Mouse (Mus musculus) common myeloid progenitor, adult 5-6 weeks (primary cell): ENCODE results near the gene Spc24. TPM values are rescaled to one million over a fixed set of nuclear protein-coding genes. Genes with fewer than 3 reads are reported as not detected.
"Not testable (repeated sequence)": the region's sequence is repeated elsewhere in the genome, so short reads cannot be mapped to it uniquely, and the experiment has no call there.

Source experiments
- ATAC-seq: replicated peaks from 2 replicates; pipeline ENCODE4 v1.8.0; 2016; ENCODE audit warnings: low read depth, mild to moderate bottlenecking, moderate TSS enrichment, inconsistent platforms; ENCODE audit not compliant: poor library complexity, severe bottlenecking
- total RNA-seq: library from RNA; stranded (forward); fragments of 200-1000, 187-1606 nt; gene quantifications from 2 replicates; pipeline ENCODE4 v1.2.3, GENCODE M21; 2017

Gene Spc24
- total RNA-seq, 1 experiment from 2014 or later, result 120 TPM

- ATAC-seq, result not testable (repeated sequence)
These were observed 26.2 kb upstream of the Spc24 start for GRCm38 (mm10) chr9:21786309-21786708.

- no peak for ATAC-seq
These were observed 24.6 kb upstream of the Spc24 start for GRCm38 (mm10) chr9:21784517-21785307.

- ATAC-seq, result peak; percentile 50; the same call in 1 of the 2 replicates
These were observed 21.8 kb upstream of the Spc24 start for GRCm38 (mm10) chr9:21781657-21782468.

DNA sequence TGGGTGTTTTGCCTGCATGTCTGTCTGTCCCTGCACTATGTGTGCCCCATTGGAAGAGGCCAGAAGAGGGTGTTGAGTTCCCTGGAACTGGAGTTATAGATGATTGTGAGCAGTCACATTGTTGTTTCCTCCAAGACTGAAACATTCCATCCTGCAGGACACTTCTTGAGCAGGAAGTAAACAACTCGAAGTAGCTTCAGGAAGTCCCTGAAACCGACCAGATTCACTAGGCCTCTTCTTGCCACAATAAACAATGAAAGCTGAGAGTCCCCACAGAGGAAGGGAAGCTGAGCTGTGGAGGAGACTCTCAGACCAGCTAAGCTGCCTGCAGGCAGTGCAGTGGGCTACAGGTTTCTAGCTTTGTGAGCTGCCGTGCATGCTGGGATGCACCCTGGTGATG is 17.6 kb upstream of the Spc24 start:
- ATAC-seq, result no peak

GRCm38 (mm10) chr9:21774353-21774752 is 14.2 kb upstream of the Spc24 start:
- ATAC-seq, result no peak

- ATAC-seq, result not testable (repeated sequence)
These were observed 13.3 kb upstream of the Spc24 start for GRCm38 (mm10) chr9:21773396-21773795.

GRCm38 (mm10) chr9:21769558-21770183 is 9.6 kb upstream of the Spc24 start:
- ATAC-seq, result no peak

- no peak for ATAC-seq
These were observed 8.7 kb upstream of the Spc24 start for GRCm38 (mm10) chr9:21768511-21769411.

DNA sequence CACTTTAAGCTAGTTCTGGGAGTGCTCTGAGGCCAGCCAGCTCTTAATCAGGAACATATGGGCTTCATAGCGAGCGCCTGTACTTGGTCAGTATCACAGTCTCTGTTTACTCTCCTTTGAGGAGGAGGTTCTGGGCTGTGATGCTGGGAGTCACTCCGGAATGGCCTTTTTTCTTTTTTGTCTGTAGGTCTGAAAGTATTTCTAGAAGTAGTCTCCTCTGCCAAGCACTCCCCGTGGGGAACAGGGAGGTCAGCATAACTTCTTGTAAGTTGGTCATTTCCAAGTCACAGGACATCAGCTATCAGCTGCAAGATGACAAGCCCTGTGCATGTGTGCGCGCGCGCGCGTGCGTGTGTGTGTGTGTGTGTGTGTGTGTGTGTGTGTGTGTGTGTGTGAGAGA is 7.8 kb upstream of the Spc24 start:
- ATAC-seq, result no peak

DNA sequence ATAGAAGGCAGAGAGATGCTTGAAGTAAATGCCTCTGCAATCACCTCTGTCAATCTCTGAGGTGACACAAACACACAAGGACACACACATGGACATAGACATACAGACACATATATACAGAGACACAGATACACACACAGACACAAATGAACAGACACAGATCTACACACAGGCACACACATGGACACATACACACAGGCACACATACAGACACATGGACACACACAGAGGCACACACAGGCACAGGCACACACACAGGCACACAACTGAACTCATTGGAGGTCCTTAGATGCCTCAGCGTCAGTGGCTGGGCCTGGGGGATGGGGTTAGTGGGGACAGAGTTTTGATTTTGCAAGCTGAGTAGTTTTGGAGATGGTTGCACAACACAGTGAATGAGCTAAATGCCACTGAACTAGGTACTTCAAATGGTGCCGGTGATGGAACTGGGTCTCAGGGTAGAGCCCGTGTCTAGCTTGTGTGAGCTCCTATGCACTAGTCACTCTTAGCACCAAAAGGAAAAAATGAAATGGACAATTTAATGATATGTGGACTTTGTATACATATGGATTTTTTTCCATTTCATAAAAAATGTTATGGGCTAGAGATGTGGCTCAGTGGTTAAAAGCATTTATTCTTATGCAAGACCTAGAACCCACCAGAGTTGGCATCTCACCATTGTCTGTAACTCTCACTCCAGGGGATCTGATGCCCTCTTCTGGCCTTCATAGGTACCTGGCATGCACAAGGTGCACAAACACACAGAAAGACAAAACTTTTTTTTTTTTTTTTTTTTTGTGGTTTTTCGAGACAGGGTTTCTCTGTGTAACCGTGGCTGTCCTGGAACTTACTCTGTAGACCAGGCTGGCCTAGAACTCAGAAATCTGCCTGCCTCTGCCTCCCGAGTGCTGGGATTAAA is 4.2 kb upstream of the Spc24 start:
- ATAC-seq, result no peak

GRCm38 (mm10) chr9:21762135-21762534 is 2.0 kb upstream of the Spc24 start:
- ATAC-seq, result no peak

DNA sequence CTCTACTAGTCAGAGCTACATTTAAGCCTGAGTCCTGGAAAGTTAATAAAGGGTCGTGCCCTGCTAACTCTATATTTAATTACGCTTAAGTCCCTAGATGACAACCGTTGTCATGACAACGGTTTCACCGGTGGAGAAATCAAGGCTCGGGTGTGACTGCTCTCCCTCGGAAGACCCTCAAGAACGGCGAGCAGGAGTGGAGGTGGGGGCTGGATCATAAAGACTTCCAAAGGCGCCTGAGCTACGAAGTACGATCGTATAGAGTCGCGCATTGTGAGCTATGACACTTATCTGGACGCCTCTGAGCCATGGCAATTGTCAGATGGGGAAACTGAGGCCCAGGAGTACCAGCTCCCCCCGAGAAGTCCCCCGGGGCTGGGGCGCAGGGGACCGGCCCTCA is 385 bp downstream of the Spc24 start:
- ATAC-seq, result no peak

DNA sequence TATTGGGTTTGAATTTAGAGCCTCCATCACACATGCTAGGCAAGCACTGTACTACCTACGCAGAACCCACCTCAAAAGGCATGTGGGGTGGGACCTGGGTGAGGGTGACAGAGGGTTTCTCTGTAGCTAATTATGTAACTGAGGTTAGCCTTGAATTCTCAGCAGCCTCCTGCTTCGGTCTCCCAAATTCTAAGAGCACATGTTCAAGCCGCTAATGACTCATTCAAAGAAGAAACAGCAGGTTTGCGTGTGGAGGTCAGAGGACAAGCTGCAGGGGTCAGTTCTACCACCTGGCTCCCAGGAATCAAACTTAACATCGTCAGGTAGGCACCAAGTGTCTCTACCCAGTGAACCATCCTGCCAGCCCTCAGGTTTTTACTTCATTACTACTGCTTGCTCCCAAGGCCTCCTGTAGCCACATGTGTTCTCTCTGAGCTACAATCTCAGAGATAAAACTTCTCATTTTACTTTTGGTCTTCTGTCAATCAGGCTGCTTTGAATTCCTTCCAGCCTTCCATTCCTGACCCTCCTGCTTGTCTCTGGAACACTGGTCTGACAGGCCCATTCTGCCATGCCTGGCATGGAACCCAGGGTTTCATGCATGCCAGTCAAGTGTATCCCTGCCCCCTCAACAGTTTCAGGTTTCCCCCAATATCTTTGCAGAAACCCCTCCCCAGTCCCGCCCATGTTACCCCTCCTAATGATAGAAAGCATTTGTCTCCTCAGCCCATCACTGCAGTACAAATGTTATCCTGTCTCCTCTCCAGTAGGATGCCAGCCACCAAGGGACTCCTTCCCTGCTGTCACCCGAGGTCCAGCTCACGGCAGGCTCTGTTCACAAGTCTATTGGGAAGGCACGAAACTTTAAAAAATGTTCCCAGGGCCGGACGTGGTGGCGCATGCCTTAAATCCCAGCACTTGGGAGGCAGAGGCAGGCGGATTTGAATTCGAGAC is 1.2 kb downstream of the Spc24 start:
- ATAC-seq, result no peak

GRCm38 (mm10) chr9:21754516-21755321 is 5.4 kb downstream of the Spc24 start:
- ATAC-seq, result no peak

- no peak for ATAC-seq
These were observed 6.1 kb downstream of the Spc24 start for GRCm38 (mm10) chr9:21754003-21754402.

GRCm38 (mm10) chr9:21752252-21752792 is 7.8 kb downstream of the Spc24 start:
- ATAC-seq, result no peak

GRCm38 (mm10) chr9:21751347-21751746 is 8.8 kb downstream of the Spc24 start:
- ATAC-seq, result no peak
